Mouse (Mus musculus) left cerebral cortex, adult 2 months (tissue): Measurements from ENCODE around the gene Sash3. TPM values are rescaled to one million over a fixed set of nuclear protein-coding genes. Genes with fewer than 3 reads are reported as not detected.

Experiments used
- DNase-seq, 2 experiments: peaks; one replicate each; pipeline ENCODE4 v3.0.0; 2021 to 2022; ENCODE audit warnings: low spot score in 2 of 2, mixed read lengths in 1 of 2; ENCODE audit errors: extremely low spot score in 1 of 2
- H3K27ac ChIP-seq: fragments of 200-600 bp; 2 replicates; pipeline ENCODE4 v1.8.1; 2022
- H3K4me3 ChIP-seq: fragments of 200-600 bp; 2 replicates; pipeline ENCODE4 v1.8.1; 2022
- CTCF ChIP-seq: fragments of 200-600 bp; IDR thresholded peaks from 2 replicates; pipeline ENCODE4 v1.8.1; 2022; ENCODE audit warnings: antibody characterized with exemption, mild to moderate bottlenecking, moderate library complexity
- intact Hi-C: fragments of 180-260 bp; cut with DNase I; formaldehyde crosslinking; loops from one replicate; pipeline ENCODE4 v1.15.1; 2025
- total RNA-seq, 2 experiments: library from RNA; stranded (reverse); gene quantifications; 2 replicates each; pipeline ENCODE4 v1.2.3; 2021

Sash3 gene
- total RNA-seq, 2 experiments from 2014 or later = 1.1 to 1.3 TPM

DNA sequence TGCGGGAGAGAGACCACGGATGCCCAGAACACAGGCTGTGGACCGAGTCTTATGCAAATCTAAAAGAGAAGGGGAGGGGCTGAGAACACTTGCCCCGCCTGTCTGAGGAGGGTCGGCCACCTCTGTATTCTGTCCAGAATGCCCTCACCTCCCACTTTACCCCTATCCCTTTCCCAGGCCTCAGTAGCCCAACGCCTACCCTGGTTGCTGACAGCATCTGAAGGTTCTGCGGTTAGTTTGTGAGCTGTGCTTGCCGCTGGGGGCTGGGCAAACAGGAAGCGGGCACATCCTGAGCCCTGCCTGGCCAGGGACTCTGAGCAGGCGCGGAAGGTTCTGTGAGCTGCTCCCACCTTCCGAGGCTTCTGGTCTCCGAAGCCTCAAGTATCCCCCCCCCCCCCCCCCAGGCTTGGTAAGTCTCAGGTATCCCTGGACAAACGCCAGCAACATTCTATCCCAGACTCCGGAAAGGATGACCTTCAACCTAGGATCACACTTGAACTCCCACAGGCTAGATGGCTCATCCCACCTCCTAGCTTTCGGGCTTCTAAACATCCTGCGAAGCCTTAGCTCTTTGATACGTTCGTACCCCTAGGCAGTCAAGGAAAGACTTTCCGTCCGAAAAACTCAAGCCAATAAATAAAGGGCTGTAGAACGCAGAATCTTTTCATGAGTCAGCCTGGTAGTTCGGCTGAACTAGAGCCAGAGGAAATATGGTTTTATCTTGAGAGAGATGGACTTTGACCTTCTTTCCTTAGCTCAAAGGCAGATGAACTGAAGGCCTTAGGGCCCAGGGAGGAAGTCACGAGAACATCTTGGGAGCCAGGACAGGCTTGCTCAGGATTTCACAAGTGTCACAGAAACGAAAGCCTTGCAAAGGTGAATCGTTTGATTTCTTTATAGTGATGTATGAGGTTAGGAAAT, 2.6 kb upstream of the Sash3 start:
- no peak for DNase-seq
- no peak for TF ChIP-seq CTCF
- intact Hi-C loops = no loop called here
- Histone ChIP-seq H3K4me3 (no peak overlapping the region), H3K27ac (no peak overlapping the region)

DNA sequence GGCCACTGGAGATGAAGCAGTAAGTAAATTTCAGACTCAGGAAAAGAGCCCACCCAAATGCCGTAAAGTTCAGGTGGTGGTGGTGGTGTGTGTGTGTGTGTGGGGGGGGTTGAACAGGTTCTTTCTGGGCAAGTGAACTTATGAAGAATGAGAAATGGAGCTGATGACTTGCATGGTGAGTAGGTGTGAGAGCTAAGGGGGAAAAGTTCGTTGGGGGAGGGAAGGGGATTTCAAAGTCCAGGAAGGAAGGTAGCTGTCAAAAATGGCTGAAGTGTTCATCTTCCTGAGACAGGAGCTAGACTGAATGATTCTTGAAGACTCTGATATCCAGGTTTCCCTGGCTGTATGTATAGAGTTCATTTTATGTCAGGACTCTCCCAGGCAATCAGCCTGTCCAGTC, 990 bp downstream of the Sash3 start:
- Histone ChIP-seq H3K4me3 (no peak overlapping the region), H3K27ac (no peak overlapping the region)
- intact Hi-C loops = no loop called here
- DNase-seq = no peak
- TF ChIP-seq CTCF = no peak

DNA sequence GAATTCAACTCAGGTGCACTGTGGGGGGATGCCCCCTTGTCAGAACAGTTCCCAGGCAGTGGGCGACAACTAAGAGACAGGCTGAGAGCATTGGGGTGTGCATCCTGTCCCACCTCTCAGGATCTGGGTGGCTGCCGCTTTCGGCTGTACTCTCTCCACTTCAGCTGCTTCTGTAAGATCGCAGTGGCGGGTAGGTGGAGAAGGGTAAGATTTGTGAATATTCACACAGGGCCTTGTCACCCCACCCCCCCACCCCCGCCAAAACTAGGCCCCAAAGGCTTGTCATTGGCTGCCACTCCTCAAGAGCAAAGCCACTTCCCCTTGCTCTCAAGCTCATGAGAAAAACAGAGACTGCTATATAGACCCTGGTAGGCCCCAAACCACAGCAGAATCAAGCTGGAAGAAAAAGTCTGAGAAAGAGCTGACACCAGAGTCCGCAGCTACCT, 1.5 kb downstream of the Sash3 start:
- Histone ChIP-seq H3K4me3 (no peak overlapping the region), H3K27ac (no peak overlapping the region)
- no peak for TF ChIP-seq CTCF
- intact Hi-C loops = no loop called here
- DNase-seq = no peak

DNA sequence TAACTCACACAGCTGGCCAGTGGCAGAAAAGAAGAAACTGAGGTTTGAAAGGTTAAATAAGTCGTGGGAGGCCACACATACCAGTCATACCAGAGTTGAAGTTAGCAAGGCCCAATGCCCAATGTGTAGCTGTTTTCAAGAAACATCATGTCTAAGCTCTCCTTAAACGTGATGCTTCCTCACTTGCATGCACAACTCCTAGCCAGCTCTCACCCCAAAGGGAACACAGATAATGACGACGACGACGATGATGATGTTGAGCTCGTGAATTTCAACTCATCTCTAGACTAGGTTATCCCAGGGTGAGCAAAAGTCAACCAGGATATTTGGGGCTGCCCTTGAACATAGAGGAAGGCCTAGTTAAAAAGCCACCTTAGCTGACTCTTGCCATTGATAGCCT, 5.9 kb downstream of the Sash3 start:
- intact Hi-C loops = no loop called here
- Histone ChIP-seq H3K4me3 (no peak overlapping the region), H3K27ac (no peak overlapping the region)
- no peak for TF ChIP-seq CTCF
- no peak for DNase-seq

DNA sequence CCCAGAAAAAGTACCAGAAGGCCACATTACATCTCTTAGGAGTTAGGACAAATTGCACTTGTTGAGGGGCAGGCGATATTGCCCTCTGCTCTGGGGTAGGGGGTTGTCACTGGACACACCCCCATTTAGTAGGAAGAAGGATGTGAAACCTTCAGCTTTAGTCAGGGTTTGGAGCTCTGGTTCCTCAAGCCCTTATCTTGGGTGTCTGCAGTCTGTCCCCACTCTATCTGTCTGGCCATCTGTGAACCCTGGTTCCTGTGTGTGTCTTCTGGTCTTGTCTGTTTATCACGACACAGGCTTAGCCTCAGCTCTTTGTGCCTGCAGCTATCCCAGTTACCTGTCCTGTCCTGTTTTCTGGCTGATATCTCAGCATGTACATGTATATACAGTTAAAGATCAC, 7.2 kb downstream of the Sash3 start:
- Histone ChIP-seq H3K4me3 (no peak overlapping the region), H3K27ac (no peak overlapping the region)
- no peak for TF ChIP-seq CTCF
- intact Hi-C loops = no loop called here
- DNase-seq = no peak

DNA sequence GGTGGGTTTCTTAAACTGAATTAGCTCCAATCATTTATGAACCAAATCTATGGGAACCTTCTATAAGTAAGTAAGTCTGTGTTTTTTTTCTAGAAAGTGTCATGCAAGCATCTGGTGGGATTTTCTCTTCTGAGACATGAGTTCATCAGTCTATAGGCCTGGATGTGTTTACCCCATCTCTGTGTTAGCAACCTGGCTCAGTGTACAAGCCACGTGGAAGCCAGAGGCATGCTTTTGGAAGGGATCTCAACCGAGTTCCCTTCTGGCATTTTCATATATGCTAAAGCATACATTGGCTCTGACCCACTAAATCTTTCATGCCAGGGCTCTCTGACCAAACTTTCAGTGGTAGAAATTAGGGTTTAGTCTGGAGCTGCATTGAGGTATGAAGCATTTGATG, 7.7 kb downstream of the Sash3 start:
- Histone ChIP-seq H3K27ac (no peak overlapping the region), H3K4me3 (no peak overlapping the region)
- no peak for DNase-seq
- TF ChIP-seq CTCF = no peak
- intact Hi-C loops = no loop called here

DNA sequence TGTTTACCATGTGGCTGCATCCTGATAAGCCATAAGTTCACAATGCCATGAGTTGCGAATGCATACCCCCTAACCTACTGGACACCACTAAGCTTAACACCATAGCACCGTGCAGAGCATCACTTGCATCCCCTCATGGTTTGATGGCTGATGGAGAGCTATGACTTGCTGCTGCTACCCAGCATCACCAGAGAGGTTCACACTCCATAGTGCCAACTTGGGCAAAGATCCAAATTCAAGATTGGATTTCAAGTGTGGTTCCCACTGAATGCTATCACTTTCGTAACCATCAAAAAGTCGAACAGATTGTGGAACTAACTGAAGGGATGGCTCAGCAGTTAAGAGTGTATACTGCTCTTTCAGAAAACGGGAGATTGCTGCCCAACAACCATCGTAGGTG, 9.3 kb downstream of the Sash3 start:
- Histone ChIP-seq H3K27ac (no peak overlapping the region), H3K4me3 (no peak overlapping the region)
- DNase-seq = no peak
- no peak for TF ChIP-seq CTCF
- intact Hi-C loops = no loop called here

DNA sequence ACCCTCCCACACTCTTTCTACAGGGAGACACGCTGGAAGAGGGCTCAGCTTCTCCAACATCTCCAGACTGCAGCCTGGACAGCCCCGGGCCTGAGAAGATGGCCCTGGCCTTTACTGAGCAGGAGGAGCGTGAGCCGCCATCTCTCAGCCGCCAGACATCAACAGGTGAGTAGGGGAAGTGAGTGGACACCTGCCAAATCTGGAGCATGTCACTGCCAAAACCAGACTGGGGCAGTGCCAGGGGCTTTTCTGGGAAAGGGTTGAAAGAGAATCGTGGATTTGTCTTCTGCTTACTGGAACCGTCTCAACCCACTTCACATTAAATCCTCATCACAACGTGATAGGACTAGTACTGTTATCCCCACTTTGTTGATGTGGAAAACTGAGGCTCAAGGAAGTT, 11.2 kb downstream of the Sash3 start:
- no peak for DNase-seq
- intact Hi-C loops = no loop called here
- no peak for TF ChIP-seq CTCF
- Histone ChIP-seq H3K27ac (no peak overlapping the region), H3K4me3 (no peak overlapping the region)

DNA sequence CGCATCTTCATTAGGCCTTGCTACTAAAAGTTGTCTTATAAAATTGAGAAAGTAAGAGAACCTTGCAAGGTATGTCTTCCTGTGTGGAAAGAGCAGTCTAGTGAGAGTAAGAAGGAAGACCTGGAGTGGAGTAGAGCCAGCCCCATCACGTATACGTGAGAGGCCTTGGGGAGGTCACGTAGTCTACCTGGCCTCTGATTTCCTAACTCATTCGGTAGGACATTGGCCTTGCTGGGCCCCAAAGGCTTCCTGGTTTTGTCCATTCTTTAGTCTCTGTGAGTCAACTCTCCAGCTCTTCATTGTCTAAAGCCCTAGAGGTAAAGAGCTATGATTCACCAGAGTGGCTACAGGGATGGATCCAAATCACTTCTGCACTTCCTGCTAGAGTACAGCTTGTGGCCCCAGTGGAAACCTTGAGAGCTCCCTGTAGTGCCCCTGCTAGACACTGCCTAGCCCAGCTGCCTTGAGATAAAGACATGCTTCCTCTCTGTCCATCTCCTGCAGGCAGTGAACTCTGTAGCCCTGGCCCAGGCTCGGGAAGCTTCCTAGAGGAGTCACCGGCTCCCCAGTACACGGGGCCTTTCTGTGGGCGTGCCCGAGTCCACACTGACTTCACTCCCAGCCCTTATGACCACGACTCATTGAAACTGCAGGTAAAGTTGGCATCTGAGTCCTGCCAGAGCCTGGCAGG, 12.1 kb downstream of the Sash3 start:
- intact Hi-C loops = no loop called here
- TF ChIP-seq CTCF = no peak
- no peak overlapping the region for H3K27ac ChIP-seq
- H3K4me3 ChIP-seq = no peak overlapping the region
- DNase-seq = no peak

DNA sequence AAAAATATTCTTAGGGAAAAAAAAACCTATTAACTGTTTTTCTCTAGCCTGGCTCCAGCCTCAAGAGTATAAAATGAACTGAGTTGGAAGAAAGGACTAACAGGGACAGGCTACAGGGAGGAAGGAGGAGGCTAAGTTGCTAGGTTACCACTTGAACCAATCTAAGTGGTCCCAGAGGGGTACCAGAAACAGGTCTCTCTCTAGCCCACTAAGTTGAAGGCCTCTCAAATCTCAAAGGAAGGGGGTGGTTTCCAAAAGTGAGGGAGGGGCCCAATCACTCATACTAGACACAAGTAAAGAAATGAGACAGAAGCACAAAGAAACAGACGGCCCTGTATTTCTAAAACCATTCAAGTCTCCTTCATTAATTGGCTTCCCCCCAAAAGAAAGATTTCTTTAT, 23.7 kb downstream of the Sash3 start:
- Histone ChIP-seq H3K4me3 (no peak overlapping the region), H3K27ac (no peak overlapping the region)
- intact Hi-C loops = no loop called here
- no peak for TF ChIP-seq CTCF
- DNase-seq = no peak

DNA sequence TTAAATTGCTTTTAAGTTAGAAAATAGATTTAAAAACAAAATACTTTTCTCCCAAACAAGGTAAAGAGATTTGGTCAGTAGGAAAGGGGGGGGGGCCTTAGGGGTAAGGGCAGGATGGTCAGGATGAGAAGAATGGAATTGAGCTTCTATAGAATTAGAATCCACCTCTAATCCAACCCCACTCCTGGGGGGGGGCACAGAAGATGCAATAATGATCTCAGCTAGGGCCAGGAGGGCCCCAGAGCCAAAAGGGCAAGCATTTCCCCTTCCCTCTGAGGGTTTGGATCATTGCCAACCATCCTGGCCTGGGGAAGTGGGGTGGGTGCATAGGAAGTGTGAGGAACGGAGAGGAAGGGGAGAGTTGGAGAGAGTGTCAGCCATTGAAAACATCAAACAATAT, 24.1 kb downstream of the Sash3 start:
- DNase-seq = no peak
- intact Hi-C loops = no loop called here
- Histone ChIP-seq H3K4me3 (no peak overlapping the region), H3K27ac (no peak overlapping the region)
- TF ChIP-seq CTCF = no peak

DNA sequence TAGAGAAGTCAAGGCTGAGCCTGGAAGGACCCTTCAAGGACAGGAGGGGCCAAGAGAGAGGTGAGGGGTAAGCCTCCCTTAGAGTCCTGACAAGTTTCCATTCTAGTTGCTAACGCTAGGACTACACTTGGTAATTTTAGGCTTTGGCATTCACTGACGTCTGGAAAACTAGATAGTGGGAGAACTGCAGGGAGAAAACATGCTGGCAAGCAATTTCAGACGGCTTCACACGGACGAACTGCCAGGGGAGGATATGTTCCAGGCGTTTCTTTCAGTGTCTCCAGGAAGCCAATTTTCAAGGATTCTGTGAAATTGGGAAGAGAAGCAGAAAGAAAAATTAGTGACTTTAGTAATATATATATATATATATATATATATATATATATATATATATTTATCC, 35.6 kb downstream of the Sash3 start:
- DNase-seq = no peak
- no peak for TF ChIP-seq CTCF
- H3K4me3 ChIP-seq = no peak overlapping the region
- no peak overlapping the region for H3K27ac ChIP-seq
- intact Hi-C loops = no loop called here

DNA sequence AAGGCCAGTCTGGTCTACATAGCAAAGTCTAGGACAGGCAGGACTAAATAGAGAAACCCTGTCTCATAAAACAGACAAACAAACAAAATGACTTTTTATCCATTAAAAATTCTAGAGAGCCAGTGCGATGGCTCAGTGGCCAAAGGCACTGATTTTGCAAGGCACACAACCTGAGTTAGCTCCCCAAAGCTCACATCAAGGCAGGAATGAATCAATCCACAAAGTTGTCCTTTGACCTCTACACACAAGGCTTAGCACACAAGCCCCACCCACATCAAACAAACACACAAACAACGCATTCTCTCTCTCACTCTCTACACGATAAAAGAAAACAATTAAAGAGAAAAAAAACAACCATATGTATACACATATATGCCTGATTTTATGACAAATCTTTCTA, 38.5 kb downstream of the Sash3 start:
- Histone ChIP-seq H3K4me3 (no peak overlapping the region), H3K27ac (no peak overlapping the region)
- TF ChIP-seq CTCF = no peak
- intact Hi-C loops = no loop called here
- DNase-seq = no peak
